8 mouse cellular contexts compared by ENCODE assay signal in genomic region chr16:91073163-91073892, GRCm38 (mm10). TPM values are rescaled to one million over a fixed set of nuclear protein-coding genes. Genes with fewer than 3 reads are reported as not detected.
DNase-seq lines count a peak whose midpoint lies in the region; ATAC-seq lines count a peak whose summit lies in the region.

No protein-coding gene starts in this region.

- no peaks in the 10 kb centered on the region for H3K4me1 ChIP-seq in embryonic facial prominence, embryonic 14.5 days (ENCODE audit: control insufficient read depth, insufficient read depth, low read length)
- peaks cover 10% of the 10 kb centered on the region; the same call in 1 of the 2 replicates for H3K4me1 ChIP-seq in limb, embryonic 12.5 days (replicated peaks)
- peaks cover 7% of the 10 kb centered on the region for H3K4me1 ChIP-seq in midbrain, embryonic 15.5 days

- WGBS in embryonic facial prominence, embryonic 14.5 days, result 38% methylated on average over 22 of the region's 24 CpGs
- 33% methylated on average over 17 of the region's 24 CpGs for WGBS in limb, embryonic 12.5 days
- WGBS in midbrain, embryonic 15.5 days, result 36% methylated on average over 24 of the region's 24 CpGs

- no peak overlapping the region for H3K9ac ChIP-seq in embryonic facial prominence, embryonic 14.5 days (ENCODE audit: low read depth, low read length)
- H3K9ac ChIP-seq in limb, embryonic 12.5 days (replicated peaks), result no peak overlapping the region
- H3K9ac ChIP-seq in midbrain, embryonic 15.5 days, result no peak overlapping the region

- 0 out of 2 replicates have a peak overlapping the region, but pooled peaks have one; percentile 30 for H3K4me2 ChIP-seq in embryonic facial prominence, embryonic 14.5 days (ENCODE audit: low read depth, low read length)
- peak overlapping the region; percentile 37 for H3K4me2 ChIP-seq in limb, embryonic 12.5 days
- H3K4me2 ChIP-seq in midbrain, embryonic 15.5 days, result peak overlapping the region; percentile 26; the same call in 1 of the 2 replicates

- peak; percentile 99 for ATAC-seq in embryonic facial prominence, embryonic 14.5 days (ENCODE audit: low read depth)
- peak; percentile 94 for ATAC-seq in limb, embryonic 12.5 days (ENCODE audit: insufficient number of reproducible peaks, insufficient read depth, low FRiP score, low TSS enrichment, low read depth)
- ATAC-seq in midbrain, embryonic 15.5 days (replicated peaks), result peak; percentile 97

- H3K27ac ChIP-seq in embryonic facial prominence, embryonic 14.5 days (replicated peaks; ENCODE audit: low read depth, low read length), result no peak overlapping the region
- no peak overlapping the region for H3K27ac ChIP-seq in limb, embryonic 12.5 days
- H3K27ac ChIP-seq in midbrain, embryonic 15.5 days, result no peak overlapping the region

- H3K4me3 ChIP-seq in embryonic facial prominence, embryonic 14.5 days (ENCODE audit: low read depth, low read length), result no peak overlapping the region
- 0 out of 2 replicates have a peak overlapping the region, but pooled peaks have one; percentile 9 for H3K4me3 ChIP-seq in limb, embryonic 12.5 days (replicated peaks)
- no peak overlapping the region for H3K4me3 ChIP-seq in midbrain, embryonic 15.5 days

- DNase-seq in 416B (ENCODE audit: low read depth), result peak; percentile 93
- peak; percentile 60 to 78 for DNase-seq in adrenal gland, postnatal 4 days (ENCODE audit: low spot score in 2 of 2)
- DNase-seq in embryonic facial prominence, embryonic 14.5 days (ENCODE audit: low spot score), result peak; percentile 96
- peak; percentile 91 for DNase-seq in heart, adult 8-10 months (ENCODE audit: low spot score)
- DNase-seq in kidney, adult 8-10 months, result peak; percentile 84 to 92
- DNase-seq in spleen, adult 18-20 months, result peak; percentile 55 to 72

- no peaks in the 10 kb centered on the region; the same call in 1 of the 2 replicates for H3K27me3 ChIP-seq in embryonic facial prominence, embryonic 14.5 days (replicated peaks; ENCODE audit: control insufficient read depth, insufficient read depth, low read length)
- peaks cover 14% of the 10 kb centered on the region for H3K27me3 ChIP-seq in limb, embryonic 12.5 days
- peaks cover 8% of the 10 kb centered on the region; the same call in 1 of the 2 replicates for H3K27me3 ChIP-seq in midbrain, embryonic 15.5 days (replicated peaks)

- H3K9me3 ChIP-seq in embryonic facial prominence, embryonic 14.5 days (ENCODE audit: control insufficient read depth, low read length), result no peaks in the 10 kb centered on the region
- peaks cover 5% of the 10 kb centered on the region; the same call in 1 of the 2 replicates for H3K9me3 ChIP-seq in limb, embryonic 12.5 days
- no peaks in the 10 kb centered on the region for H3K9me3 ChIP-seq in midbrain, embryonic 15.5 days

- H3K36me3 ChIP-seq in embryonic facial prominence, embryonic 14.5 days (ENCODE audit: control insufficient read depth, insufficient read depth, low read length), result no peaks in the 10 kb centered on the region
- H3K36me3 ChIP-seq in limb, embryonic 12.5 days, result no peaks in the 10 kb centered on the region
- no peaks in the 10 kb centered on the region for H3K36me3 ChIP-seq in midbrain, embryonic 15.5 days (replicated peaks)

RNA-seq across cellular contexts. Expression of gene 4932438H23Rik, which starts 21.6 kb away (rescaled TPM):
- total RNA-seq in adrenal gland, postnatal 4 days (2021), result under 1 TPM; 0.31 to 0.40 TPM
- 0.49 and 0.72 TPM in 2 replicates for polyA plus RNA-seq in embryonic facial prominence, embryonic 14.5 days (2014; fragmentation: Nextera tagmentation; extraction: Ambion mirVana)
- total RNA-seq in heart, adult 8-10 months (2022), result under 1 TPM in 3 of 4 experiments, not detected in 1; 0.11 to 0.16 (median 0.14) TPM
- not detected in 2 replicates for polyA plus RNA-seq in limb, embryonic 12.5 days (2016; fragmentation: Nextera tagmentation; extraction: Ambion mirVana)
- 0.72 and 1.3 TPM in 2 replicates for polyA plus RNA-seq in midbrain, embryonic 15.5 days (2015; fragmentation: Nextera tagmentation; extraction: Ambion mirVana)

RNA-seq across cellular contexts. Expression of gene Paxbp1, which starts 29.0 kb away (rescaled TPM):
- 10 to 100 TPM; 78.9 to 82.0 TPM for total RNA-seq in adrenal gland, postnatal 4 days (2021)
- polyA plus RNA-seq in embryonic facial prominence, embryonic 14.5 days (2014; fragmentation: Nextera tagmentation; extraction: Ambion mirVana), result 51.8 and 58.2 TPM in 2 replicates
- 10 to 100 TPM in 3 of 4 experiments, 1 to 10 TPM in 1; 8.1 to 18.6 (median 12.5) TPM for total RNA-seq in heart, adult 8-10 months (2022)
- polyA plus RNA-seq in limb, embryonic 12.5 days (2016; fragmentation: Nextera tagmentation; extraction: Ambion mirVana), result 92.0 and 96.2 TPM in 2 replicates
- 71.4 and 80.7 TPM in 2 replicates for polyA plus RNA-seq in midbrain, embryonic 15.5 days (2015; fragmentation: Nextera tagmentation; extraction: Ambion mirVana)
